Mouse (Mus musculus) hindbrain, postnatal 0 days (tissue): ENCODE data around the gene Dpp6. TPM values are rescaled to one million over a fixed set of nuclear protein-coding genes. Genes with fewer than 3 reads are reported as not detected.

ENCODE experiments used
- ATAC-seq: fragments of 200-750 bp; cut with Nextera tagmentation; 2 replicates; pipeline ENCODE4 v1.8.0; 2017; ENCODE audit warnings: mild to moderate bottlenecking, moderate TSS enrichment, moderate library complexity
- DNase-seq: peaks from one replicate; pipeline ENCODE4 v3.0.0-alpha.2; 2015; ENCODE audit warnings: low spot score
- H3K27ac ChIP-seq: fragments of 300-500 bp; sonication (generic); 2 replicates; pipeline ENCODE4 v1.5.1; 2014; ENCODE audit warnings: mild to moderate bottlenecking
- H3K27me3 ChIP-seq: fragments of 300-500 bp; sonication (generic); 2 replicates; pipeline ENCODE4 v1.6.1; 2014; ENCODE audit warnings: low read length, mixed read lengths; ENCODE audit not compliant: insufficient read depth
- H3K36me3 ChIP-seq: fragments of 300-500 bp; sonication (generic); 2 replicates; pipeline ENCODE4 v1.6.1; 2014; ENCODE audit warnings: low read length, mixed read lengths; ENCODE audit not compliant: insufficient read depth
- H3K4me1 ChIP-seq: fragments of 300-500 bp; sonication (generic); 2 replicates; pipeline ENCODE4 v1.6.1; 2014; ENCODE audit warnings: antibody characterized with exemption, low read length, mixed read lengths; ENCODE audit not compliant: insufficient read depth
- H3K4me2 ChIP-seq: fragments of 300-500 bp; sonication (generic); 2 replicates; pipeline ENCODE4 v1.6.1; 2014; ENCODE audit warnings: low read depth, mild to moderate bottlenecking, low read length, moderate library complexity, mixed read lengths
- H3K4me3 ChIP-seq: fragments of 300-500 bp; sonication (generic); 2 replicates; pipeline ENCODE4 v1.5.1; 2014; ENCODE audit warnings: low read length
- H3K9ac ChIP-seq: fragments of 300-500 bp; sonication (generic); replicated peaks from 2 replicates; pipeline ENCODE4 v1.6.1; 2014; ENCODE audit warnings: mild to moderate bottlenecking, low read length, moderate library complexity, mixed read lengths
- H3K9me3 ChIP-seq: fragments of 300-500 bp; sonication (generic); 2 replicates; pipeline ENCODE4 v1.6.1; 2016; ENCODE audit warnings: low read length, mixed read lengths
- CTCF ChIP-seq: IDR thresholded peaks from 2 replicates; pipeline ENCODE4 v1.5.1; 2016; ENCODE audit warnings: antibody characterized with exemption, control low read depth, low read depth
- WGBS: fragments of 180-500 bp; shearing (Covaris S2); extraction: QIAGEN DNeasy Blood & Tissue Kit; methylation state at CpG from one replicate; pipeline ENCODE4 v1.1.7; 2014; 5-methylcytosine and 5-hydroxymethylcytosine counted together
- polyA plus RNA-seq: library from polyadenylated mRNA; unstranded; fragments of >200 nt; fragmentation: Nextera tagmentation; extraction: Ambion mirVana; gene quantifications from 2 replicates; pipeline ENCODE4 v1.2.1, GENCODE M21; 2015
- total RNA-seq: library from RNA; depleted of rRNA; stranded (reverse); fragments of >200 nt; gene quantifications from 2 replicates; pipeline ENCODE4 v1.2.3, GENCODE M21; 2014

Gene Dpp6
- total and polyA plus RNA-seq, 2 experiments from 2014 or later = 81.1 to 154 TPM

DNA sequence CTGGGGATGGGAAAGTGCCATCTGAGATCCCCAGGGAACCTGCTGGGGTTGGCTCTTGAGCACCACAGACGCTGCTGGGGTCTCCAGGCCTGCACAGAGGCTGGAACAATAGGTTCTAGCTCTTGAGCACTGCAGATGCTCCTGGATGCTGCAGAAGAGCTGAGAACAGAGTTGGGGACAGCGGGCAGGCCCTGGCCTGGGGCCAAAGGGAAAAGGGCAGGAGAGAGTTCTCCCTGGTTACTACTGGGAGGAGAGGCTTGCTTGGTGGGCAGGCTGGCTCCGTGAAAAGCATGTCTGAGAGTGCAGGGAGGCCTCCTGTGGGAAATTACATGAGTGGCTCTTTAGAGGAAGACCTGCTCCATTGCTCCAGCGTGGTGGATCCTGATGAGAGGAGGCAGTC is 432.9 kb downstream of the Dpp6 start:
- no peak overlapping the region for H3K9ac ChIP-seq
- H3K4me2 ChIP-seq = no peak overlapping the region
- TF ChIP-seq CTCF = no peak
- ATAC-seq (peak; percentile 15; the same call in 1 of the 2 replicates), DNase-seq (no peak)
- H3K27me3 ChIP-seq = no peaks in the 10 kb centered on the region
- H3K36me3 ChIP-seq = no peaks in the 10 kb centered on the region
- 32% methylated on average over 4 of the region's 4 CpGs for WGBS
- H3K27ac ChIP-seq = no peak overlapping the region
- H3K4me3 ChIP-seq = no peak overlapping the region
- H3K4me1 ChIP-seq = no peaks in the 10 kb centered on the region; the same call in 1 of the 2 replicates
- H3K9me3 ChIP-seq = no peaks in the 10 kb centered on the region

DNA sequence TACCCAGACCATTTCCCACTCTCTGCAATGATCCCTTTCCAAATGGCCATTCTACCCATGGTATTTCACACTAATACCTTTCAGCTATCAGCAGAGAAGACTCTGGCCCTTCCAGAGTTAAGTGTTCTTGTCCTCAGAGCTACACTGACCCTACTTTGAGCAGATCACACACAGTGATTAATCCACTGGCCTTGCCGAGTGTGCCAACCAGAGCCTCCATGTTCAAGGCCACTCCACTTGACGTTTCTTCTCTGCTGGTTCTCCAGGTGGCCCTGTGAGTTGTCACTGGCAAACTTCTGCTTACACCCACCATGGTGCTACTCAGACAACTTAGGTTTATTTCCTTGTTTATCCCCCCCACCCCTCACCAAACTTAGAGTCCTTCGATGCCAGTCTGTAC is 433.9 kb downstream of the Dpp6 start:
- WGBS = 89% methylated on average over 3 of the region's 3 CpGs
- Histone ChIP-seq H3K9me3 (no peaks in the 10 kb centered on the region), H3K36me3 (no peaks in the 10 kb centered on the region), H3K9ac (no peak overlapping the region), H3K27ac (no peak overlapping the region), H3K4me3 (no peak overlapping the region), H3K27me3 (no peaks in the 10 kb centered on the region), H3K4me1 (no peaks in the 10 kb centered on the region; the same call in 1 of the 2 replicates), H3K4me2 (no peak overlapping the region)
- TF ChIP-seq CTCF = no peak
- DNase-seq = no peak
- ATAC-seq = no peak

- Histone ChIP-seq H3K27ac (no peak overlapping the region), H3K27me3 (no peaks in the 10 kb centered on the region), H3K9ac (no peak overlapping the region), H3K4me1 (no peaks in the 10 kb centered on the region; the same call in 1 of the 2 replicates), H3K4me2 (no peak overlapping the region), H3K4me3 (no peak overlapping the region), H3K36me3 (no peaks in the 10 kb centered on the region), H3K9me3 (no peaks in the 10 kb centered on the region)
- DNase-seq = no peak
- no peak for TF ChIP-seq CTCF
- ATAC-seq = no peak
These were observed 434.4 kb downstream of the Dpp6 start for GRCm38 (mm10) chr5:27251361-27251760.

GRCm38 (mm10) chr5:27255247-27255646 is 438.2 kb downstream of the Dpp6 start:
- TF ChIP-seq CTCF = no peak
- peak; percentile 78 for ATAC-seq
- 67% methylated on average over 2 of the region's 2 CpGs for WGBS

GRCm38 (mm10) chr5:27258636-27259035 is 441.6 kb downstream of the Dpp6 start:
- H3K4me2 ChIP-seq = no peak overlapping the region
- H3K36me3 ChIP-seq = no peaks in the 10 kb centered on the region
- WGBS = 72% methylated on average over 3 of the region's 3 CpGs
- DNase-seq = no peak
- H3K27me3 ChIP-seq = no peaks in the 10 kb centered on the region
- H3K9me3 ChIP-seq = no peaks in the 10 kb centered on the region
- H3K4me3 ChIP-seq = no peak overlapping the region
- ATAC-seq = no peak
- peaks cover 14% of the 10 kb centered on the region for H3K4me1 ChIP-seq
- TF ChIP-seq CTCF = no peak
- H3K27ac ChIP-seq = no peak overlapping the region
- no peak overlapping the region for H3K9ac ChIP-seq

More at GRCm38 (mm10) chr5:27255247-27255646, 438.2 kb downstream of the Dpp6 start:
- no peaks in the 10 kb centered on the region for H3K9me3 ChIP-seq
- no peak overlapping the region for H3K27ac ChIP-seq
- H3K36me3 ChIP-seq = no peaks in the 10 kb centered on the region
- H3K9ac ChIP-seq = no peak overlapping the region
- no peak overlapping the region for H3K4me2 ChIP-seq
- H3K27me3 ChIP-seq = no peaks in the 10 kb centered on the region
- no peaks in the 10 kb centered on the region for H3K4me1 ChIP-seq
- DNase-seq = peak; percentile 63
- no peak overlapping the region for H3K4me3 ChIP-seq

DNA sequence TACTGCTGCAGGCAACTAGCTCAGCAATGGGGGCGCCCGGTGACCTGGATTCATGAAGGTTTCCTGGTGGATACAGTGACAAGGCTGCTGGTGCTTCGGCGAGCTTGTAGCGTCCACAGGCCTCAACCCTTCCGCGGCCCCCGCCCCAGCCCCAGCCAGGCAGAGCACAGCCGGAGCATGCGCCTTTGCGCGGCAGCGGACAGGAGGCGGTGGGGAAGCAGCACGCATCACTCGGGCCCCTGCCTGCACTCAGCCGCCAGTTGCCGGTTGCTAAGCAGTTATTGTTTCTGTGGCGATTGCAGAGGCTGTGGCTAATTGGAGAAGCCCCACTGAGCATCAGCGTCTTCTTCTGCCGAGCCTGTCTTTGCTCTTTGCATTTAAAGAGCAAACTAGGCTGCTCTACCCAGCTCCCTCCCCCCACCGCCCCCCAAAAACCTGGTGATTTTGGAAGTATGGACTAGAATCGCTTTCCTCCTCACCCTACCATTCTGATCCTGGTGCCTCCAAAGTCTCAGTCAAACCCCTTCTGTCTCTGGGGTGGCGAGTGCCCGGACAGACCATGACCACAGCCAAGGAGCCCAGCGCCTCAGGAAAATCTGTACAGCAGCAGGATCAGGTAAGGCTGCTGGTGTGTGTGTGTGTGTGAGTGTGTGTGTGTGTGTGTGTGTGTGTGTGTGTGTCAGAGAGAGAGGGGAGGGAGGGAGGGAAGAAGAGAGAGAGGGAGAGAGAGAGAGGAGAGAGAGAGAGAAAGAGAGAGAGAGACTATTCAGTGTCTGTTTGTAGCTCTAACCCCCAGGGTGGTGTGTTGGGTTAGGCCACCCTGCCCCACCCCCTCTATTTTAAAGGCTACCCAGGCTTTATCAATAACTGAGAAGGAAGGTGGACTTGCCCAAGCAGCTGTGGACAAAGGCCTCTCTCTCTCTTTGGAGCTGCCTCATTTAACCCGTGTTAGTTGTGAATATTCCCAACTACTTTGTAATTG is 445.0 kb downstream of the Dpp6 start:
- ATAC-seq (peak; percentile 92), DNase-seq (peak; percentile 87)
- Histone ChIP-seq H3K27ac (peak overlapping the region; percentile 86), H3K27me3 (no peaks in the 10 kb centered on the region), H3K4me2 (peak overlapping the region; percentile 74), H3K36me3 (no peaks in the 10 kb centered on the region), H3K4me1 (peaks cover 27% of the 10 kb centered on the region), H3K9me3 (no peaks in the 10 kb centered on the region), H3K4me3 (peak overlapping the region; percentile 45), H3K9ac (peak overlapping the region; percentile 57)
- 1% methylated on average over 26 of the region's 27 CpGs for WGBS
- TF ChIP-seq CTCF = peak; percentile 35; the same call in 1 of the 2 replicates

GRCm38 (mm10) chr5:27262751-27263150 is 445.7 kb downstream of the Dpp6 start:
- peak overlapping the region; percentile 57 for H3K9ac ChIP-seq
- peak overlapping the region; percentile 86 for H3K27ac ChIP-seq
- WGBS = 9% methylated on average over 1 of the region's 1 CpGs
- H3K9me3 ChIP-seq = no peaks in the 10 kb centered on the region
- H3K4me2 ChIP-seq = peak overlapping the region; percentile 74
- no peaks in the 10 kb centered on the region for H3K27me3 ChIP-seq
- no peak for TF ChIP-seq CTCF
- peak overlapping the region; percentile 45 for H3K4me3 ChIP-seq
- no peaks in the 10 kb centered on the region for H3K36me3 ChIP-seq
- ATAC-seq (peak; percentile 45), DNase-seq (no peak)
- peaks cover 27% of the 10 kb centered on the region for H3K4me1 ChIP-seq
